Comparison of ENCODE assay signal across 8 mouse cellular contexts in the genomic region with DNA sequence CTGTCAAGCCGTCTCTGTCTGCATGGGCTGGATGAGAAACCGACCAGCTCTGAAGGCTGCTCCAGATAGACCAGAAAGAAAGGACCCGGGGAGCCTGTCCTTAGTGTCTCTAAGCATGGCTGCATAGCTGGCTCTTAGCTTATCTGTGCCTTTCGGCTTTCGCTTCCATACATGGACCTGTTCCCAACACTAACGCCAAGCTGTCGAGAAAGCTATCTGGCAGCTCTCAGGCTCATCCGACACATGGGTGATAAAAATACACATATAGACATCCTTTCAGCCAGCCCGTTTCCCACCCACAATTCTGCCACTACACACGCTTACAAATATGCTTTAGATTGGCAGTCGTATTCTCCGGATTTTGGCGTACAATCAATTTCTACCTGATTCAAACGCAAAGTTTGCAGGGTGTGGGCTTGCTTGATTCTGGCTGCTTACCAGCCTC. TPM values are rescaled to one million over a fixed set of nuclear protein-coding genes. Genes with fewer than 3 reads are reported as not detected.
DNase-seq lines count a peak whose midpoint lies in the region; ATAC-seq and TF ChIP-seq lines count a peak whose summit lies in the region.

A gene (minus strand): TSS at position 67 of the 445 bp plus-strand sequence.

- ATAC-seq in midbrain, embryonic 11.5 days (ENCODE audit: low FRiP score), result no peak
- ATAC-seq in hindbrain, embryonic 14.5 days (ENCODE audit: low FRiP score), result no peak
- no peak for ATAC-seq in inflammation-experienced regulatory T-cells, adult 6 months

- H3K27ac ChIP-seq in midbrain, embryonic 11.5 days (ENCODE audit: low read depth, low read length), result no peak within 1 kb of the TSS
- H3K27ac ChIP-seq in midbrain, embryonic 10.5 days (replicated peaks), result no peak within 1 kb of the TSS
- H3K27ac ChIP-seq in gastrocnemius, adult 2 months, result no peak within 1 kb of the TSS
- H3K27ac ChIP-seq in hindbrain, embryonic 14.5 days, result no peak within 1 kb of the TSS

- H3K36me3 ChIP-seq in midbrain, embryonic 11.5 days (ENCODE audit: control insufficient read depth, insufficient read depth, low read length), result no peaks in the 10 kb centered on the region
- no peaks in the 10 kb centered on the region for H3K36me3 ChIP-seq in midbrain, embryonic 10.5 days
- no peaks in the 10 kb centered on the region for H3K36me3 ChIP-seq in hindbrain, embryonic 14.5 days (replicated peaks; ENCODE audit: control insufficient read depth, insufficient read depth)

- intact Hi-C loops in gastrocnemius, adult 2 months (cut with DNase I), result no loop called here
- intact Hi-C loops in left cerebral cortex, postnatal 36 days (cut with DNase I), result no loop called here

- WGBS in midbrain, embryonic 11.5 days, result 94% methylated on average over 14 of the region's 14 CpGs
- WGBS in midbrain, embryonic 10.5 days, result 91% methylated on average over 14 of the region's 14 CpGs
- 87% methylated on average over 14 of the region's 14 CpGs for WGBS in hindbrain, embryonic 14.5 days

- no peaks in the 10 kb centered on the region for H3K4me1 ChIP-seq in midbrain, embryonic 11.5 days (ENCODE audit: control insufficient read depth, insufficient read depth, low read length)
- H3K4me1 ChIP-seq in midbrain, embryonic 10.5 days, result no peaks in the 10 kb centered on the region
- H3K4me1 ChIP-seq in hindbrain, embryonic 14.5 days (replicated peaks; ENCODE audit: control insufficient read depth, insufficient read depth, low read length), result no peaks in the 10 kb centered on the region

- no peak within 1 kb of the TSS for H3K9ac ChIP-seq in midbrain, embryonic 11.5 days (ENCODE audit: low read length)
- no peak within 1 kb of the TSS for H3K9ac ChIP-seq in hindbrain, embryonic 14.5 days

- peak; percentile 69 for DNase-seq in midbrain, embryonic 11.5 days (ENCODE audit: low spot score, missing footprints)
- no peak for DNase-seq in midbrain, embryonic 10.5 days (ENCODE audit: low spot score)
- DNase-seq in gastrocnemius, adult 2 months, result no peak
- no peak for DNase-seq in hindbrain, embryonic 14.5 days (ENCODE audit: low spot score)
- DNase-seq in left cerebral cortex, postnatal 36 days (ENCODE audit: low spot score in 2 of 2), result peak; percentile 65 to 69
- DNase-seq in ovary, adult 18-20 months (ENCODE audit: low spot score), result no peak
- DNase-seq in embryo, embryonic 11 days, result no peak

- no peaks in the 10 kb centered on the region for H3K27me3 ChIP-seq in midbrain, embryonic 11.5 days (ENCODE audit: control insufficient read depth, insufficient read depth, low read length)
- no peaks in the 10 kb centered on the region for H3K27me3 ChIP-seq in midbrain, embryonic 10.5 days (ENCODE audit: low read depth, poor library complexity, severe bottlenecking)
- no peaks in the 10 kb centered on the region for H3K27me3 ChIP-seq in hindbrain, embryonic 14.5 days (ENCODE audit: control insufficient read depth, insufficient read depth, low read length)

- H3K9me3 ChIP-seq in midbrain, embryonic 11.5 days (ENCODE audit: control insufficient read depth, low read length), result no peaks in the 10 kb centered on the region
- H3K9me3 ChIP-seq in midbrain, embryonic 10.5 days (replicated peaks), result no peaks in the 10 kb centered on the region
- H3K9me3 ChIP-seq in hindbrain, embryonic 14.5 days (ENCODE audit: control insufficient read depth, low read length), result no peaks in the 10 kb centered on the region

- H3K4me3 ChIP-seq in midbrain, embryonic 11.5 days (ENCODE audit: low read depth, low read length), result no peak within 1 kb of the TSS
- H3K4me3 ChIP-seq in midbrain, embryonic 10.5 days, result no peak within 1 kb of the TSS
- H3K4me3 ChIP-seq in gastrocnemius, adult 2 months, result no peak within 1 kb of the TSS
- no peak within 1 kb of the TSS for H3K4me3 ChIP-seq in hindbrain, embryonic 14.5 days (replicated peaks; ENCODE audit: low read length)

- TF ChIP-seq CTCF in gastrocnemius, adult 2 months (IDR thresholded peaks at IDR 0.05), result no peak

- no peak within 1 kb of the TSS for H3K4me2 ChIP-seq in midbrain, embryonic 11.5 days
- no peak within 1 kb of the TSS for H3K4me2 ChIP-seq in hindbrain, embryonic 14.5 days (replicated peaks)

RNA-seq across cellular contexts. Expression of the gene that starts here (rescaled TPM):
- polyA plus RNA-seq in midbrain, embryonic 11.5 days (2014; fragmentation: Nextera tagmentation; extraction: Ambion mirVana), result 3.3 and 3.7 TPM in 2 replicates
- polyA plus RNA-seq in midbrain, embryonic 10.5 days (2016; fragmentation: Nextera tagmentation; extraction: Ambion mirVana), result 1.2 and 1.7 TPM in 2 replicates
- total RNA-seq in gastrocnemius, adult 2 months (2021), result 10 to 100 TPM; 15.9 to 19.9 TPM
- 33.8 and 36.5 TPM in 2 replicates for polyA plus RNA-seq in hindbrain, embryonic 14.5 days (2014; fragmentation: Nextera tagmentation; extraction: Ambion mirVana)
- total RNA-seq in left cerebral cortex, postnatal 36 days (2021), result 100 to 1,000 TPM; 234 to 261 TPM
- under 1 TPM in 1 of 3 experiments, not detected in 2; 0.04 TPM for polyA plus RNA-seq in inflammation-experienced regulatory T-cells, adult 6 months (2017; shearing (Covaris generic))

Comparison
In these comparisons a context has a peak if more than half of its experiments do, and no peak if none do; other contexts are left out.
1. RNA of the gene that starts here (total RNA-seq): 234 to 261 TPM in left cerebral cortex, postnatal 36 days; 15.9 to 19.9 TPM in gastrocnemius, adult 2 months; every median in the first group is over 10 times any median in the second.
2. DNase-seq: peak in midbrain, embryonic 11.5 days (single experiment) and left cerebral cortex, postnatal 36 days (2 of 2); none in midbrain, embryonic 10.5 days (single experiment), gastrocnemius, adult 2 months (single experiment), hindbrain, embryonic 14.5 days (single experiment), ovary, adult 18-20 months (single experiment) and embryo, embryonic 11 days (single experiment).